Comparison of ENCODE assay signal across 9 mouse cellular contexts in the genomic region with DNA sequence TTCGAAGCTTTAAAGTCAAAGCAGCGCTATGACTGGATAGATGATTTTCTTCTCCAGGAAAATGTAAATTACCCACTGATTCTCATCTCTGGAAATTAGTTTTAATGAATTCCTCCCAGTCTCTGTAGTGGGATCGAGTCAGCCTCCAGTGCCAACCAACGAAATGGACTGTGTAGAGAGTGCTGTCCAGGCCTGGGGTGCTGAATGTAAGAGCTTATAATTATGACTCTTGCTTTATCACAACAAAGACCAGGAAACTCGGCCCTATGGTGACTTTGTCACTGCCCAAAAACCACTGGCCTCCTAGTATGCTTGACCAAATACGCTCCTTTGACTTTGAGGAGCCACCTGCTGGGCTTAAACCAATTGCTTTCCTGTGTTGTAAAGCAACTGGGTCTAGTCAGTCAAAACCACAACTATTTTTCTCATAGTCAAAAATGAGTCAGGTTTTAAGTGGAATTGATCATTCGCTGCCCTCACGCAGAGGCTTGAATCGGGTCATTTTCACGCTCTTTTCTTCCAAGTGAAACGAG. TPM values are rescaled to one million over a fixed set of nuclear protein-coding genes. Genes with fewer than 3 reads are reported as not detected.
DNase-seq lines count a peak whose midpoint lies in the region; ATAC-seq and TF ChIP-seq lines count a peak whose summit lies in the region.
"Had no signal": no experiment of that assay in that cellular context is flagged by ENCODE, and none has a peak within 500 bp of the region (broad histone marks: within the 10 kb centered on the region; RNA-seq: fewer than 3 reads in every experiment).

No protein-coding gene starts in this region.

- H3K27me3 ChIP-seq in hindbrain, embryonic 14.5 days (ENCODE audit: control insufficient read depth, insufficient read depth, low read length) = no peaks in the 10 kb centered on the region
- peaks cover 3% of the 10 kb centered on the region; the same call in 1 of the 2 replicates for H3K27me3 ChIP-seq in midbrain, embryonic 15.5 days (replicated peaks)

- H3K27ac ChIP-seq in layer of hippocampus, adult 2 months = peak overlapping the region; percentile 97; the same call in 1 of the 2 replicates
- peak overlapping the region; percentile 94; the same call in 1 of the 2 replicates for H3K27ac ChIP-seq in hindbrain, embryonic 14.5 days
- peak overlapping the region; percentile 93 for H3K27ac ChIP-seq in midbrain, embryonic 15.5 days
- H3K27ac ChIP-seq: liver, embryonic 15.5 days had no signal

- ATAC-seq in common myeloid progenitor, adult 5-6 weeks (replicated peaks; ENCODE audit: low read depth, poor library complexity, severe bottlenecking) = peak; percentile 45
- ATAC-seq in hindbrain, embryonic 14.5 days (ENCODE audit: low FRiP score) = no peak
- no peak for ATAC-seq in midbrain, embryonic 15.5 days (replicated peaks)
- ATAC-seq in megakaryocyte, adult 5-6 weeks (ENCODE audit: poor library complexity, severe bottlenecking) = no peak

- H3K9ac ChIP-seq in hindbrain, embryonic 14.5 days = peak overlapping the region; percentile 96
- H3K9ac ChIP-seq in midbrain, embryonic 15.5 days = peak overlapping the region; percentile 83
- H3K9ac ChIP-seq: liver, embryonic 15.5 days had no signal

- H3K4me1 ChIP-seq in hindbrain, embryonic 14.5 days (replicated peaks; ENCODE audit: control insufficient read depth, insufficient read depth, low read length) = peaks cover 19% of the 10 kb centered on the region
- H3K4me1 ChIP-seq in midbrain, embryonic 15.5 days = peaks cover 21% of the 10 kb centered on the region

- no peak for TF ChIP-seq CTCF in layer of hippocampus, adult 2 months (conservative IDR thresholded peaks at IDR 0.05)

- peak overlapping the region; percentile 89 for H3K4me3 ChIP-seq in layer of hippocampus, adult 2 months
- H3K4me3 ChIP-seq in hindbrain, embryonic 14.5 days (replicated peaks; ENCODE audit: low read length) = peak overlapping the region; percentile 87
- H3K4me3 ChIP-seq in midbrain, embryonic 15.5 days = peak overlapping the region; percentile 70

- H3K36me3 ChIP-seq in hindbrain, embryonic 14.5 days (replicated peaks; ENCODE audit: control insufficient read depth, insufficient read depth) = peaks cover 3% of the 10 kb centered on the region
- H3K36me3 ChIP-seq in midbrain, embryonic 15.5 days (replicated peaks) = no peaks in the 10 kb centered on the region; the same call in 1 of the 2 replicates
- H3K36me3 ChIP-seq: liver, embryonic 15.5 days had no signal

- H3K9me3 ChIP-seq in hindbrain, embryonic 14.5 days (ENCODE audit: control insufficient read depth, low read length) = no peaks in the 10 kb centered on the region
- H3K9me3 ChIP-seq in midbrain, embryonic 15.5 days = no peaks in the 10 kb centered on the region
- H3K9me3 ChIP-seq: liver, embryonic 15.5 days had no signal

- 15% methylated on average over 11 of the region's 11 CpGs for WGBS in hindbrain, embryonic 14.5 days
- WGBS in midbrain, embryonic 15.5 days = 17% methylated on average over 11 of the region's 11 CpGs

- H3K4me2 ChIP-seq in hindbrain, embryonic 14.5 days (replicated peaks) = peak overlapping the region; percentile 60
- H3K4me2 ChIP-seq in midbrain, embryonic 15.5 days = peak overlapping the region; percentile 81

- no peak for DNase-seq in layer of hippocampus, adult 2 months (ENCODE audit: low spot score in 2 of 2)
- no peak for DNase-seq in layer of hippocampus, adult 9-11 months
- DNase-seq in hindbrain, embryonic 14.5 days (ENCODE audit: low spot score) = no peak
- no peak for DNase-seq in cerebellum, adult 9-11 months
- no peak for DNase-seq in ovary, postnatal 10 days (ENCODE audit: low spot score)

RNA-seq across cellular contexts. Expression of gene Tbc1d30, which starts 41.9 kb away (rescaled TPM):
- 10 to 100 TPM; 37.0 to 37.2 TPM for total RNA-seq in layer of hippocampus, adult 2 months (2021)
- total RNA-seq in common myeloid progenitor, adult 5-6 weeks (2017) = 1.0 and 2.5 TPM in 2 replicates
- 24.8 and 26.6 TPM in 2 replicates for polyA plus RNA-seq in hindbrain, embryonic 14.5 days (2014; fragmentation: Nextera tagmentation; extraction: Ambion mirVana)
- polyA plus RNA-seq in midbrain, embryonic 15.5 days (2015; fragmentation: Nextera tagmentation; extraction: Ambion mirVana) = 12.7 and 14.1 TPM in 2 replicates
- total RNA-seq in megakaryocyte, adult 5-6 weeks (2015) = 0.23 and 0.42 TPM in 2 replicates
- total RNA-seq in megakaryocyte, adult 5-6 weeks (2017) = 0.40 and 1.8 TPM in 2 replicates

RNA-seq across cellular contexts. Expression of gene Gns, which starts 55.7 kb away (rescaled TPM):
- 10 to 100 TPM; 78.8 to 83.5 TPM for total RNA-seq in layer of hippocampus, adult 2 months (2021)
- total RNA-seq in common myeloid progenitor, adult 5-6 weeks (2017) = 12.2 and 20.3 TPM in 2 replicates
- 53.1 and 54.3 TPM in 2 replicates for polyA plus RNA-seq in hindbrain, embryonic 14.5 days (2014; fragmentation: Nextera tagmentation; extraction: Ambion mirVana)
- 38.8 and 40.7 TPM in 2 replicates for polyA plus RNA-seq in midbrain, embryonic 15.5 days (2015; fragmentation: Nextera tagmentation; extraction: Ambion mirVana)
- total RNA-seq in megakaryocyte, adult 5-6 weeks (2015) = 41.1 and 48.9 TPM in 2 replicates
- total RNA-seq in megakaryocyte, adult 5-6 weeks (2017) = 33.8 and 40.7 TPM in 2 replicates

Comparison
In these comparisons a context has a peak if more than half of its experiments do, and no peak if none do; other contexts are left out.
1. RNA of gene Tbc1d30, which starts 41.9 kb away (total RNA-seq): 37.0 to 37.2 TPM in layer of hippocampus, adult 2 months; 1.0 to 2.5 TPM in common myeloid progenitor, adult 5-6 weeks and 0.23 to 1.8 TPM in megakaryocyte, adult 5-6 weeks; every median in the first group is over 10 times any median in the second.
2. Peak in every context shown above with its lines, with median percentiles within 50 percentile points of each other: H3K27ac ChIP-seq and H3K4me3 ChIP-seq.